Mouse (Mus musculus) lung, postnatal 0 days (tissue): ENCODE measurements at regions not wholly inside any gene's neighbourhood (a gene's known extent, or its start where the extent isn't known, plus 50 kb on each side); places are given as distances from the start of the nearest gene placed in this dataset.

Experiments used
- CTCF ChIP-seq: IDR thresholded peaks from 2 replicates; pipeline ENCODE4 v1.5.1; 2016; ENCODE audit warnings: antibody characterized with exemption, mild to moderate bottlenecking
- EP300 ChIP-seq: IDR thresholded peaks from 2 replicates; pipeline ENCODE4 v1.6.1; 2016; ENCODE audit warnings: antibody characterized with exemption, mild to moderate bottlenecking, control low read depth

DNA sequence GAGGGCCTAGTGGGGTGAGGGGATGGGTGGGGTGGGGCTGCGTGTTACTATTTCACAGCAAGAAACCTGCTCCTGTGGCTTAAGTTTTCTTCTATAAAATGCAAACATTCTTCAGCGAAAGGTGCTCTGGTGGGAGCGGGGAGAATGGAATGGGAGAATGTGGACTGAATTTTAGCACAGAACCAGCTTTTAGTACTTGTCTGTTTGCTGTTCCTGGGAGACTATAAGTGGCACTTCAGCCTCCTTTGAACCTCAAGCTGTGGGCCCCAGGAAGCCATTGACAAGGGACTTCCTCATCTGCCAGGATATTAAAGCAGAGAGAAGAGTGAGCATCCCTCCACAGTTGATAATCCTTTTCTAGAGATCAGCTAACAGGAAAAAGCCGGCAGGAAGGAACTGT lies 580.2 kb downstream of the Zfp706 start:
- TF ChIP-seq CTCF (no peak), EP300 (no peak)
